Mouse (Mus musculus) G1E (cell line): ENCODE data around the gene Olfr1348. TPM values are rescaled to one million over a fixed set of nuclear protein-coding genes. Genes with fewer than 3 reads are reported as not detected.

ENCODE experiments used
- ATAC-seq: 2 replicates; pipeline ENCODE4 v1.8.0; 2016; ENCODE audit warnings: mild to moderate bottlenecking; ENCODE audit not compliant: insufficient number of reproducible peaks, poor library complexity, low FRiP score, severe bottlenecking; ENCODE audit errors: extremely low read depth
- DNase-seq: peaks from one replicate; pipeline ENCODE4 v3.0.0; 2012; ENCODE audit warnings: low spot score
- H3K27me3 ChIP-seq: 2 replicates; pipeline ENCODE4 v1.6.1; 2012; ENCODE audit warnings: mild to moderate bottlenecking, low read length, inconsistent platforms; ENCODE audit not compliant: insufficient read depth
- H3K36me3 ChIP-seq: replicated peaks from 2 replicates; pipeline ENCODE3; 2012; ENCODE audit warnings: mild to moderate bottlenecking, inconsistent platforms
- H3K4me1 ChIP-seq: 2 replicates; pipeline ENCODE4 v1.6.1; 2012; ENCODE audit warnings: low read depth, low read length, inconsistent platforms, mixed read lengths; ENCODE audit not compliant: insufficient read depth
- H3K4me3 ChIP-seq: 2 replicates; pipeline ENCODE4 v1.5.1; 2012; ENCODE audit warnings: low read depth, mild to moderate bottlenecking, inconsistent platforms, low read length, moderate library complexity, mixed read lengths
- H3K9me3 ChIP-seq: replicated peaks from 2 replicates; pipeline ENCODE4 v1.6.1; 2012; ENCODE audit warnings: inconsistent platforms
- CTCF ChIP-seq: IDR thresholded peaks from 2 replicates; pipeline ENCODE4 v1.5.1; 2012; ENCODE audit warnings: low read depth, low read length, inconsistent platforms, mixed read lengths
- GATA1 ChIP-seq: IDR thresholded peaks from 2 replicates; pipeline ENCODE4 v1.6.1; 2012; ENCODE audit warnings: borderline replicate concordance, low read length, inconsistent platforms, mixed read lengths
- GATA2 ChIP-seq: IDR thresholded peaks from 2 replicates; pipeline ENCODE4 v1.6.1; 2012; ENCODE audit warnings: low read depth, low read length, inconsistent platforms, borderline replicate concordance
- POLR2AphosphoS5 ChIP-seq: IDR thresholded peaks from 2 replicates; pipeline ENCODE4 v1.6.1; 2012; ENCODE audit warnings: low read depth, low read length, inconsistent platforms; ENCODE audit not compliant: insufficient replicate concordance
- TAL1 ChIP-seq: conservative IDR thresholded peaks from 2 replicates; pipeline ENCODE4 v1.6.1; 2012; ENCODE audit warnings: low read depth, low read length, inconsistent platforms, mixed read lengths
- polyA plus RNA-seq: library from polyadenylated mRNA; stranded (reverse); fragments of >175 nt; gene quantifications from 2 replicates; pipeline ENCODE4 v1.2.3, GENCODE M21; 2012
- total RNA-seq, 2 experiments: library from RNA; stranded (forward) in 1 of 2; stranded (reverse) in 1 of 2; fragments of 200-1000 nt in 1 of 2; fragments of >200 nt in 1 of 2; fragmentation: Nextera tagmentation in 1 of 2; gene quantifications; 2 replicates each; pipeline ENCODE4 v1.2.3; 2014 to 2017

Olfr1348 gene
- total and polyA plus RNA-seq, 3 experiments = not detected

DNA sequence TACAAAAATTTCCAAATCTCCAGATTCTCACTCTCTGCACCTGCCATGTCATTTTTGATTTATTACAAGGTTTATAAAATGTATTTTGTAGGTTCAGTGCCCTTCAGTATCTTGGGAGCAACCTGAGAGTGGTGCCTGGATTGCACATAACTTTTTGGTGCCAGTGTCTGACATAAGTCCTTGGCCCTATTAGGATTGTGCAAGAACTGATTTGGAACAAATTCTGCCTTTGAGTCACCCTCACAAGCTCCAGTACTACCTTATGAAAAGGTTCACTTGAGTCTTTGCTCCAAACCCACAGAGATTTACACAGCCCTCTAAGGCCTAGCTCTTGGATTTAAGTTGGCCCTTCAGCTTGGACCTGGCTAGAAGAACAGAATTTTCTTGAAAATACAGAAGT, 41.6 kb downstream of the Olfr1348 start, which contains the start of gene Olfr1346:
TSS of gene Olfr1346 (plus strand) at position 151 of the 400 bp plus-strand sequence.
- no peak for DNase-seq
- Histone ChIP-seq H3K9me3 (no peaks in the 10 kb centered on the region), H3K27me3 (no peaks in the 10 kb centered on the region), H3K36me3 (no peaks in the 10 kb centered on the region), H3K4me1 (no peaks in the 10 kb centered on the region), H3K4me3 (no peak within 1 kb of the TSS)
- TF ChIP-seq TAL1 (no peak), CTCF (no peak), GATA1 (no peak), GATA2 (no peak), POLR2AphosphoS5 (no peak)
- no peak for ATAC-seq

DNA sequence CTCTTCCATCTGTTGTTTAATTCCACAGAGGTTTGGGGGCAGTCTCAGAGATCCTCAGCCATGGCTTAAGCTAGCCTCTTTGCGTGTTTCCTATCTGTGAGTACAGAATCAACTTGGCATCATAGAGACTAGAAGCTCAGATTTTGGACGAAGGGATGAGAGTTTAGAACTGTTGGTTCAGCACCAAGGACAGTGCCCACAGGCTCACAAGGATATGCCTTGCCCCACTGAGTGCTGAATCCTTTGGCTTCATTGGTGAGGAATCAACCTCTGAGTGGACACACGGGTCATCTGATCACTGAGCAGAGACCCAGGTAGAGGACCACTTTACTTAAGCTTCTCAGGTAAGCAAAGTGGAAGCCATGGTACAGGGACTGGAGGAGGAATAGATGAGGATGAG, 52.1 kb downstream of the Olfr1348 start:
- DNase-seq (no peak), ATAC-seq (no peak; the same call in 1 of the 2 replicates)
- Histone ChIP-seq H3K9me3 (no peaks in the 10 kb centered on the region), H3K36me3 (no peaks in the 10 kb centered on the region), H3K4me3 (no peak overlapping the region), H3K27me3 (no peaks in the 10 kb centered on the region), H3K4me1 (no peaks in the 10 kb centered on the region)
- TF ChIP-seq CTCF (no peak), GATA1 (no peak), POLR2AphosphoS5 (no peak), GATA2 (no peak), TAL1 (no peak)

- H3K36me3 ChIP-seq = no peaks in the 10 kb centered on the region
- H3K4me3 ChIP-seq = no peak within 1 kb of the TSS
- ATAC-seq = no peak
- no peaks in the 10 kb centered on the region for H3K4me1 ChIP-seq
- no peaks in the 10 kb centered on the region for H3K9me3 ChIP-seq
- no peak for DNase-seq
- no peak for TF ChIP-seq GATA1
- no peak for TF ChIP-seq POLR2AphosphoS5
- no peak for TF ChIP-seq TAL1
- no peak for TF ChIP-seq CTCF
- H3K27me3 ChIP-seq = no peaks in the 10 kb centered on the region
Measured at GRCm38 (mm10) chr7:6455868-6456267, 52.7 kb downstream of the Olfr1348 start, which contains the start of gene Olfr1336. Gene Olfr1336, plus strand, starts transcription at chr7:6456168.

Other genes starting within 250 kb of the Olfr1348 start
- gene Zfp667, start 222.2 kb downstream of the Olfr1348 start, total RNA-seq (2014; fragmentation: Nextera tagmentation) = 10.1 and 12.8 TPM in 2 replicates
- 16.3 and 17.0 TPM in 2 replicates for gene Zfp667, start 222.2 kb downstream of the Olfr1348 start, total RNA-seq (2017)
- gene Zfp667, start 222.2 kb downstream of the Olfr1348 start, polyA plus RNA-seq = 0.19 and 0.47 TPM in 2 replicates
- gene Zfp583, start 177.5 kb downstream of the Olfr1348 start, total RNA-seq (2014; fragmentation: Nextera tagmentation) = 1.2 and 3.1 TPM in 2 replicates
- gene Zfp583, start 177.5 kb downstream of the Olfr1348 start, total RNA-seq (2017) = 0.49 and 0.64 TPM in 2 replicates
- gene Zfp583, start 177.5 kb downstream of the Olfr1348 start, polyA plus RNA-seq = 0.29 and 0.38 TPM in 2 replicates
- gene Gm3854, start 165.0 kb downstream of the Olfr1348 start, total RNA-seq (2014; fragmentation: Nextera tagmentation) = not detected in 2 replicates
- 0.05 and 0.12 TPM in 2 replicates for gene Gm3854, start 165.0 kb downstream of the Olfr1348 start, total RNA-seq (2017)
- gene Gm3854, start 165.0 kb downstream of the Olfr1348 start, polyA plus RNA-seq = not detected in 2 replicates
- gene Zfp78, start 145.5 kb downstream of the Olfr1348 start, total RNA-seq (2014; fragmentation: Nextera tagmentation) = 0.83 and 8.5 TPM in 2 replicates
- 2.3 and 2.5 TPM in 2 replicates for gene Zfp78, start 145.5 kb downstream of the Olfr1348 start, total RNA-seq (2017)
- 0.03 and 0.12 TPM in 2 replicates for gene Zfp78, start 145.5 kb downstream of the Olfr1348 start, polyA plus RNA-seq
- gene Zfp28, start 125.5 kb downstream of the Olfr1348 start, total RNA-seq (2014; fragmentation: Nextera tagmentation) = 2.1 and 5.8 TPM in 2 replicates
- 1.8 and 2.6 TPM in 2 replicates for gene Zfp28, start 125.5 kb downstream of the Olfr1348 start, total RNA-seq (2017)
- 0.46 and 0.63 TPM in 2 replicates for gene Zfp28, start 125.5 kb downstream of the Olfr1348 start, polyA plus RNA-seq
- 1.5 TPM in 1 of 2 replicates, not detected in the other for gene Smim17, start 110.0 kb downstream of the Olfr1348 start, total RNA-seq (2014; fragmentation: Nextera tagmentation)
- not detected in 2 replicates for gene Smim17, start 110.0 kb downstream of the Olfr1348 start, total RNA-seq (2017)
- not detected in 2 replicates for gene Smim17, start 110.0 kb downstream of the Olfr1348 start, polyA plus RNA-seq
- not detected in 2 replicates for gene Gm20715, start 98.5 kb downstream of the Olfr1348 start, total RNA-seq (2014; fragmentation: Nextera tagmentation)
- 0.06 and 0.11 TPM in 2 replicates for gene Gm20715, start 98.5 kb downstream of the Olfr1348 start, total RNA-seq (2017)
- not detected in 2 replicates for gene Gm20715, start 98.5 kb downstream of the Olfr1348 start, polyA plus RNA-seq
- not detected in 2 replicates for gene Olfr1344, start 70.1 kb downstream of the Olfr1348 start, total RNA-seq (2014; fragmentation: Nextera tagmentation)
- 0.11 TPM in 1 of 2 replicates, not detected in the other for gene Olfr1344, start 70.1 kb downstream of the Olfr1348 start, total RNA-seq (2017)
- gene Olfr1344, start 70.1 kb downstream of the Olfr1348 start, polyA plus RNA-seq = not detected in 2 replicates
- not detected in 2 replicates for gene Olfr1336, start 52.6 kb downstream of the Olfr1348 start, total RNA-seq (2014; fragmentation: Nextera tagmentation)
- under 0.01 and 0.16 TPM in 2 replicates for gene Olfr1336, start 52.6 kb downstream of the Olfr1348 start, total RNA-seq (2017)
- not detected in 2 replicates for gene Olfr1336, start 52.6 kb downstream of the Olfr1348 start, polyA plus RNA-seq
- gene Olfr1346, start 41.6 kb downstream of the Olfr1348 start, total RNA-seq (2014; fragmentation: Nextera tagmentation) = not detected in 2 replicates
- 0.06 and 0.11 TPM in 2 replicates for gene Olfr1346, start 41.6 kb downstream of the Olfr1348 start, total RNA-seq (2017)
- gene Olfr1346, start 41.6 kb downstream of the Olfr1348 start, polyA plus RNA-seq = not detected in 2 replicates
- not detected in 2 replicates for gene Olfr5, start 21.8 kb downstream of the Olfr1348 start, total RNA-seq (2014; fragmentation: Nextera tagmentation)
- gene Olfr5, start 21.8 kb downstream of the Olfr1348 start, total RNA-seq (2017) = 0.11 TPM in 1 of 2 replicates, not detected in the other
- gene Olfr5, start 21.8 kb downstream of the Olfr1348 start, polyA plus RNA-seq = not detected in 2 replicates
- gene Olfr1347, start 9.0 kb downstream of the Olfr1348 start, total RNA-seq (2014; fragmentation: Nextera tagmentation) = not detected in 2 replicates
- gene Olfr1347, start 9.0 kb downstream of the Olfr1348 start, total RNA-seq (2017) = 0.12 and 0.33 TPM in 2 replicates
- not detected in 2 replicates for gene Olfr1347, start 9.0 kb downstream of the Olfr1348 start, polyA plus RNA-seq
- not detected in 2 replicates for gene Olfr1349, start 14.2 kb upstream of the Olfr1348 start, total RNA-seq (2014; fragmentation: Nextera tagmentation)
- 0.12 and 0.22 TPM in 2 replicates for gene Olfr1349, start 14.2 kb upstream of the Olfr1348 start, total RNA-seq (2017)
- gene Olfr1349, start 14.2 kb upstream of the Olfr1348 start, polyA plus RNA-seq = not detected in 2 replicates
- gene Olfr1350, start 56.1 kb upstream of the Olfr1348 start, total RNA-seq (2014; fragmentation: Nextera tagmentation) = not detected in 2 replicates
- 0.05 and 0.29 TPM in 2 replicates for gene Olfr1350, start 56.1 kb upstream of the Olfr1348 start, total RNA-seq (2017)
- gene Olfr1350, start 56.1 kb upstream of the Olfr1348 start, polyA plus RNA-seq = not detected in 2 replicates
- gene Zim1, start 187.7 kb upstream of the Olfr1348 start, total RNA-seq (2014; fragmentation: Nextera tagmentation) = not detected in 2 replicates
- 0.11 TPM in 1 of 2 replicates, not detected in the other for gene Zim1, start 187.7 kb upstream of the Olfr1348 start, total RNA-seq (2017)
- gene Zim1, start 187.7 kb upstream of the Olfr1348 start, polyA plus RNA-seq = not detected in 2 replicates
- 49.7 and 54.3 TPM in 2 replicates for gene Peg3, start 221.7 kb upstream of the Olfr1348 start, total RNA-seq (2014; fragmentation: Nextera tagmentation)
- gene Peg3, start 221.7 kb upstream of the Olfr1348 start, total RNA-seq (2017) = 20.9 and 24.6 TPM in 2 replicates
- gene Peg3, start 221.7 kb upstream of the Olfr1348 start, polyA plus RNA-seq = 2.2 and 2.4 TPM in 2 replicates
- 6.1 and 6.9 TPM in 2 replicates for gene Usp29, start 221.8 kb upstream of the Olfr1348 start, total RNA-seq (2014; fragmentation: Nextera tagmentation)
- 1.7 and 2.2 TPM in 2 replicates for gene Usp29, start 221.8 kb upstream of the Olfr1348 start, total RNA-seq (2017)
- gene Usp29, start 221.8 kb upstream of the Olfr1348 start, polyA plus RNA-seq = 0.09 and 0.15 TPM in 2 replicates